Mouse (Mus musculus) ovary, postnatal 14 days (tissue): ENCODE results near the gene Htt.
A peak's percentile ranks its signal among the peaks of the same experiment; 100 is the strongest.

Source experiments
- DNase-seq: peaks from one replicate; pipeline ENCODE4 v3.0.0; 2022; ENCODE audit warnings: low spot score

The Htt gene

DNA sequence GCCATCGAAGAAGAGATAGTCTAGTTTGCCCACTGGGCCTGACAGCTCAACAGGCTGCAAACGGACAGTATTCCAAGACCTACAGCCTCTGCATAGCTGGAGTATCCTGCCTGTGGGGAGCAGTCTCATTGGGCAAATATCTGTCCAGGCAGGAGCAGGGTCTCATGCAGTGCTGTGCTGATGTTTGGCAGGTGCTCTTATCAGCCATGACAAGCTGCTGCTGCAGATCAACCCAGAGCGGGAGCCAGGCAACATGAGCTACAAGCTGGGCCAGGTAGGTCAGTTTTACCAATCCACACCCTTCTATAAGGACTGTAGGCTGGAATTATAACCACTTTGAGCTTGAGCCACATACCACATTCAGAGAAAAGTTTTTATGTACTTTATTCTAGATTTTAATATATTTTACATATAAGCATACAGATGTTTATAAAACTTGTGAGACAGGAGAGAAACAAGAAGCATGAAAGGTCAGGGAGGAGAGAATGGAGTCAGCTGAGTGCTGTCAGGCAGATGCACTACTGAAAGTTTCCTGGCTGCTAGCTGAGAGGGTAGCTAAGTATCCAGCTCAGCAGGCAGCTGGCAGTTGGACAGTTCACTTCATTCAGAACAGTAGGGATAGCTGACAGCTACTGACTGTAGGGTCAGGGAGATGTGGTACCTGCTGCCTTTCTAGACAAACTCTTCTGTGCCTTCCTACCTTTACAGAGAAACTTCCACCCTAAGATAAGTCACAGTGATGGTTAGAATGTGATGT lies 135.3 kb downstream of the Htt start:
- no peak for DNase-seq

DNA sequence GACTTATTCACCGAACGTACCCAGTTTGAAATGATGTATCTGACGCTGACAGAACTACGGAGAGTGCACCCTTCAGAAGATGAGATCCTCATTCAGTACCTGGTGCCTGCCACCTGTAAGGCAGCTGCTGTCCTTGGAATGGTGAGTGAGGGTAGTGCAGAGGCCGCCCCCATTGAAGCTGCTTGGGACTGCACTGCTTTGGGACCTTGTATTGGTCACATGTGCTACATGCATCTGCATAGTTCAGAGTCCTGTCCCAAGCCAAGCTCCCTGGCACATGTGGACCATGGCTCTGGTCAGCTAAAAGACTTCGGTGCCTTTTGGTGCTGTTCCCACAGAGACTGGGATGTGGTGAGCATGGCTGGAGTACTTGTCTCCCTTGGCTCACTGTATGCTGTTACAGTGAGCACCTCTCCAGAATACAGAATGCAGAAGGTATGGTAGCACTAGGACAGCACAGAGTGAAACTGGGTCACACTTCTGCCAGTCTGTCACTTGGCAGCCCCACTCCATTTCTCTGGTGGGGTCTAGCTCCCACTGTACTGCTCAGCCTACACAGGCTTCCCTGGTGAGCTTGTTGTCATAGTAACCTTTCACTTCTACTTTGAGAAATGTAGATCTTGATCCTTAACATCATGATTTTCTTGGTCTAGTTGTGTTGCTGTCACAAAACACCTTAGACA lies 138.4 kb downstream of the Htt start:
- DNase-seq = no peak

DNA sequence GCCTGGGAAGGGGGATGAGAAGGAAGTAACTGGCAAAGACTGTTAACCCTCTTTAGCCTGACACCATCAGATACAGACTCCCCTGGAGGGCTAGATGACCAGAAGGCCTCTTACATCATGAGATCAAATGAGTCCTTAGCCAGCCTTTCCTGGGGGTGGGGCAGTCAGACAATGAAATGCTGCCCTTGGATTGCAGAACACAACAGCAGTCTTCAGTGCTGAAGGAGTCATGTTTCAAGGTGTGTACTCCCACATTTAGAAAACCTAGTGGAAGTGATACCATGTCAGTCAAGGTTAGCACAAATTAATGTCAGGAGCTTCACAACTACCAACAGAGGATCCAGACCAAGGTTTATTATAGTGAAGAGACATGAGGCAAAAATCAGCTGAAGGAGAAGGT lies 140.8 kb downstream of the Htt start:
- no peak for DNase-seq

DNA sequence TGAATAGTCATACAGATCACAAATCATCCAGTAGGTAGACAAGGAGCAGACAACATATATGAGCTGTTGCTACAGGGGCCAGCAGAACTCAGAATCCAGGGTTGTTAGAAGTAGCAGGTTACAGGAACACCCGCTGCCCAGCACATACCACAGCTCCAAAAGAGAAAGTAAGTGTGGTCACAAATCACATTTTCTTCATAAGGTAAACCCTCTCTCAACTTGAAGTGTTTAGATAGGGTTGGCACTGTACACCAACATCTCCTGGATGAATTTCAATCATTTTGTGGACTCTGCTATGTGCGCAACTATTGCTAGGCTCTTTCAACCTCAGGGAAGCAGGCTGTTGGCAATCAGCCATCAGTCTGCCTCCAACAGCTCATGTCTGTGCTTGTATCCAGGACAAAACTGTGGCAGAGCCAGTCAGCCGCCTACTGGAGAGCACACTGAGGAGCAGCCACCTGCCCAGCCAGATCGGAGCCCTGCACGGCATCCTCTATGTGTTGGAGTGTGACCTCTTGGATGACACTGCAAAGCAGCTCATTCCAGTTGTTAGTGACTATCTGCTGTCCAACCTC lies 141.4 kb downstream of the Htt start:
- peak; percentile 38 for DNase-seq

DNA sequence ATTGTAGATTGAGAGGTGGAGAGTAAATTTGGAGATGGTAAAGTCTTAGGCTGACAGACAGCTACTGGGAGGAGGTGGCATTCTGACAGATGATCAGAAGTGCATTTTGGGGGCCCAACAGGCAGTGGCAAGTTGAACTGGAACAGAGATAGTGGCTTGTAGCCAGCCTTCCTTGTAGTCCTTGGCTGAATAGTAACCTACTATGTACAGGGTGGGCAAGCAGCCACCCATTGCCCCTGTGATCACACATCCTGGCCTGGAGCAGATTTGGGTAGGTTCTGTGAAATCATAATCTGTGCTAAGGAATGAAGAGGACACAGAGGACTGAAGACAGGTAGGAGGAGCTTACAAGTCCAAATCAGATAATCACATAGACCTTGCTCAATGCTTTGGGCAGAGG lies 142.9 kb downstream of the Htt start:
- no peak for DNase-seq

DNA sequence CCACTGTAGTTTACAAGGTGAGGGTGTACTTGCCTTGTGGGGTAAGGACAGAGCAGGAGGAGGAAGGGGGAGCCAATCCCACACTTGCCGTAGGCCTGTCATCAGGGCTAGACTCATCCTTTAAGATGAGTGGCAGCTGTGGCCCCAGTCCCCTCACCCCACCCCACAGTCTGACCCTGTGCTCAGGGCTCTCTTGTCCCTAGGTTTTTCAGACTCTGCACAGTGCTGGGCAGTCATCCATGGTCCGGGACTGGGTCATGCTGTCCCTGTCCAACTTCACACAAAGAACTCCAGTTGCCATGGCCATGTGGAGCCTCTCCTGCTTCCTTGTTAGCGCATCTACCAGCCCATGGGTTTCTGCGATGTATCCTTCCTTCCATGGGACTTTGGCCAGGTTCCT lies 145.7 kb downstream of the Htt start:
- no peak for DNase-seq

DNA sequence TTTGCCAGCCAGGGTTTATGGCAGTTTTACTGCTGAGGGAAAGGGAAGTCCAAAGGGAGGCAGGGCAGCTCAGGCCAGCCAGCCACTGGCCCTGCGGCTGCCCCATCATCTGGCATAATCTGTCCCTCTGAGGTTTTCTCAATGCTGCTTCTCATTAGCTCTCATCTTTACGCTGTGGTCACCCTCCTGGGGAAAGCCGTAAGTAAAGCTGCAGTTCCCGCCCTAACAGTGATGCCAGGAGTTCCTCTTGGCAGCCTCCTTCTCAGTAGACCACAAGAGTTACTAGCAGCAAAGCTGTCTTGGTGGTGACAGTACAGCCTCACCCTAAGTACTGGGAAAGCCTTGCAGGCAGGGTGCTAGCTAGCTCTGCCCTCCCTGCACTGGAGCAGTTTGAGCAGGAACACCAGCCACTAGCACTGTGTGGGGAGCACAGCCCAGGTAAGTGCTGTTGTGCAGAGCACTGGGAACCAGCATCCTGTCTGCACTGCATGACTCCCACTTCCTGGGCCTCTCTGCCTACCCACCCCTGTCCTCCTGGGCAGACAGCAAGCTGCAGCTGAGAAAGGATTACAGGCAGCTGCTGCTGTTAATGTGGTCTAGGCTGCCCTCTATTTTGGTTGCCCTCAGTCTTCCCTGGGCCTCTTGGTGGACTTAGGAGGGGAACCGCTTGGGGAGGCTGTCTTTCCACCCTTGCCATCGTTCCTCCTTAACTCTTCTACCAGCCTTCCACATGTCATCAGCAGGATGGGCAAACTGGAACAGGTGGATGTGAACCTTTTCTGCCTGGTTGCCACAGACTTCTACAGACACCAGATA lies 146.6 kb downstream of the Htt start, which contains the start of gene Msantd1:
TSS of gene Msantd1 (plus strand) at position 103 of the 816 bp plus-strand sequence.
- DNase-seq = no peak

DNA sequence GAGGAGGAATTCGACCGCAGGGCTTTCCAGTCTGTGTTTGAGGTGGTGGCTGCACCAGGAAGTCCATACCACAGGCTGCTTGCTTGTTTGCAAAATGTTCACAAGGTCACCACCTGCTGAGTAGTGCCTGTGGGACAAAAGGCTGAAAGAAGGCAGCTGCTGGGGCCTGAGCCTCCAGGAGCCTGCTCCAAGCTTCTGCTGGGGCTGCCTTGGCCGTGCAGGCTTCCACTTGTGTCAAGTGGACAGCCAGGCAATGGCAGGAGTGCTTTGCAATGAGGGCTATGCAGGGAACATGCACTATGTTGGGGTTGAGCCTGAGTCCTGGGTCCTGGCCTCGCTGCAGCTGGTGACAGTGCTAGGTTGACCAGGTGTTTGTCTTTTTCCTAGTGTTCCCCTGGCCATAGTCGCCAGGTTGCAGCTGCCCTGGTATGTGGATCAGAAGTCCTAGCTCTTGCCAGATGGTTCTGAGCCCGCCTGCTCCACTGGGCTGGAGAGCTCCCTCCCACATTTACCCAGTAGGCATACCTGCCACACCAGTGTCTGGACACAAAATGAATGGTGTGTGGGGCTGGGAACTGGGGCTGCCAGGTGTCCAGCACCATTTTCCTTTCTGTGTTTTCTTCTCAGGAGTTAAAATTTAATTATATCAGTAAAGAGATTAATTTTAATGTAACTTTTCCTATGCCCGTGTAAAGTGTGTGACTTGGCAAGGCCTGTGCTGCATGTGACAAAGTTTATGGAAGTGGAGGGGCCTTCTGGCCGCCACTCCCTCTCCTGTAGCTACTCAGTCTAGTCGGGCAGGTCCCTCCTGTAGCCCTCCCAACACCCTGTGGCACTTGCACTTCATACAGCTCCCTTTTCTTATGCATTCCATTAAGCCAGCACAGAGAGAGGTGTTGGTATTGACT lies 147.4 kb downstream of the Htt start:
- DNase-seq = no peak

DNA sequence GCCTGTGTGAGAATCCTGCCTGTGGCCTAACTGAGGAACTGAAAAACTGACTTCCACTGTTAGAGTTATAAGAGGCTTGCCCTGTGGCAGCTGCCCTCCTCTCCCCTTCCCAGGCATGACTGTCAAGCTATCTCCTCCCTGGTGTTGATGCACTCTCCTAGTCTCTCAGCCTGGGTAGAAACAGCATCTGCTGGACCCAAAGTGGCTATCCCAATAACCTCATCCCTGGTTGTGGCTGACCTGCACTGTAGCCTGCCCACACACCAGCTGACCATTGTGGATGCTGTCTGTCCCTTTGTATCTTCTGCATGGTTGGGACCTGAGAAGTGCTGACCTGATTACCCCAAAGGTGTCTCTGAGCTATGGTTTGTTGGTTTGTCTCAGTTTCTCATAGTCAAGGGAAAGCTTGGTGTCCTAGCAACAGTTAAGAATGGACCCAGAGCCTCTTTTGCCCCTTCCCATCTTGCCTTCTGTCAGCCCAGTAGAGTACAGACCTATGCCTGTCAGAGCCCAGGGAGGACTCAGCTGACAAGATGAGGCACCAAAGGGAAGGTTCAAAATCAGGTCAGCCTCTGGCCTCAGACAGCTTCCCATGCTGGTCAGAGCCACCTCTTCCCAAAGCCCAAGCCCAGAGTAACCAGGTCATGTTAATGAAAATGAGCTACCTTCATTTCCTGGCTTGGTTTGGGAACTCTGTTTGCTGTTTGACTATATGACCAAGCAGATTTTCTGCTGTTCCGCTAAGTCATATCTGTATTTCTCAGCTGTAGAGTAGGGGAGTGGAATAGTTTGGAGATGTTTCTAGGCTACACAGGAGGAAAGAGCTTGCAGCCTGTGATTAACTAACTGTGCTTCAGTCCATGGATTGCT lies 148.3 kb downstream of the Htt start:
- no peak for DNase-seq

DNA sequence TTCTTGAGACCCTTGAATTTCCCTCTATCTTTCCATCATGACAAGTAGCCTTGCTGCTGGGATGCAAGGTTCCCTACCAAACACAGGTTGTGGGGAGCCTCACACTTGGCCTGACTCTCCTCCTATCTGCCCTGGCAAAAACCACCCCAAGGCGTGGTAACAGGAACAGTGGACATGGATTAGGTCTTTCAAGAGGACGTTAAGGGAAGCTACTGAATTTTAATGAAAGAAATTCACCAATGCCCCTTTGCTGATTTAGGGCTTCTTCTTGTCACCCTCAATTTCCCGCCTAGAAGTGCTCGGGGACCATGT lies 148.9 kb downstream of the Htt start:
- no peak for DNase-seq

DNA sequence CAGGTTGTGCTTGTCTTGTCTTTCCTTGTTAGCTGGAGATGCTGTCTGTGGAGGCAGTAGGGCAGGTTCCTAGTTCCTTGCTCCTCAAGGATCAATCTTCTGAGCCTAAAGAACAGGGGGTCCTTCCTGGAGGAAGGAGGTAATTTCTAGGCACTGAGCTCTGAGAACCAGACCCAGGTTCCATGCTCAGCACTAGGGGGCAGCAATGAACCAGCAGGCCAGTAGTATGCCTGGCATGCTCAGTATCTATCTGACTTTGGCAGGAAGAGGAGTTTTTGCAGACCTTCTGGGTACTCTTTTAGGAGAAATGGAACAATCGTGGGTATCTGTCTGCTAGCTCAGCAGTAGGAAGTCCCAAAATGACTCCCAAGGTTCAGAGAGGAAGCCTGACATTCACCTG lies 154.3 kb downstream of the Htt start:
- DNase-seq = peak; percentile 68

DNA sequence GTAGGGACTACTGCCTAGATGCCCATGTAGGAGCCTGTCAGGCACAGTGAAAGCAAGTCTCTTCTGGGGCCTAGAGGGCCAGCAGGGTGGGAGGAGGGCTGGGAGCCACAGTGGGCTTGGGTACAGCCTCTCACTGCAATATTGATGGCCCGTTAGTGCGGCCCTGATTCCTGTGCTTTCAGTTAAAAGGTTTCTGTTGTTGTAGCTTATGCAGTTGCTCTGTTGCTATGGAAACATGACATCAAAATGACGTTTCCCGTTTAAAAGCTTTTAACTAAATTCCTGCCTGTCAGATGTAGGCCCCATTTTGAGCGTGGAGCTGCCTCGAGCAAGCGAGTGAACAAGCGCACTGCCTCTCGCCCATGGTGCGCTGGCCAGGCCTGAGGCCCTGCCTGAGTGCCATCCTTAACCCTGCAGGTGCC lies 155.7 kb downstream of the Htt start:
- DNase-seq = no peak

DNA sequence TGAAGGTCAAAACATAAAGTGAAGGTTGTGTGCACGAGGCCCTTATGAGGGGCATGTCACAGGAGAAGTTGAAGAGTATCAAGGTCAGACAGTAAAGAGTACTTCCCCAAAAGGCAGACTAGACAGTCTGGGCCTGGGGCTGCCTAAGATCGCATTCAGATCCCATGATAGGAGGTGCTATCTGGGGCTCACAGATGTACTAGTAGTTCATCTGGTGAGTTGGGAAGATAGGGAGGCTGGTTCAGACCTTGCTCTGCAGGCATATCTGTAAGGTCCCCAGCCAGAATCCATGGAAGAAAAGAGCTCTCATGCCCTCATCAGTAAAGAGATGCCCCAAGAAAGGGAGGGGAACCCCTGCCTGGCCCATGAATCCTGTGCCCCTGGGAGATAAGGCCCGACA lies 157.2 kb downstream of the Htt start:
- no peak for DNase-seq

DNA sequence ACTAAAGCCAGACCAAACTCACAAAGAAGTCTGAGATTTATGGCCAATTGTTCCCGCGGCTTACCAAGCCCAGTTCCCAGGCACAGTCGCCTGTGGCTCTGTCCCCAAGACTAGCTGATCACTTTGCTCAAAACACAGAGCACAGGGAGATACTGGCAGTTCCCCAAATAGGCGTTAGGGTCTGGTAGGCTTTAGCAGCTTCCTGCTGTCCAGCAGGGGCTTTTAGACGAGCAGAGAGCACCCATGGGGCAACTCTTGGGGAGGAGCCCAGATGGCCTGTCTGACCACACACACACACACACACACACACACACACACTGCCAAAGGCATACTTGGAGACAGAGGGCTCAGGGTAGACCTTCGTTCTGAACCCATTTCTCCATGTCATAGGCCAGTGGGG lies 161.0 kb downstream of the Htt start:
- DNase-seq = no peak

DNA sequence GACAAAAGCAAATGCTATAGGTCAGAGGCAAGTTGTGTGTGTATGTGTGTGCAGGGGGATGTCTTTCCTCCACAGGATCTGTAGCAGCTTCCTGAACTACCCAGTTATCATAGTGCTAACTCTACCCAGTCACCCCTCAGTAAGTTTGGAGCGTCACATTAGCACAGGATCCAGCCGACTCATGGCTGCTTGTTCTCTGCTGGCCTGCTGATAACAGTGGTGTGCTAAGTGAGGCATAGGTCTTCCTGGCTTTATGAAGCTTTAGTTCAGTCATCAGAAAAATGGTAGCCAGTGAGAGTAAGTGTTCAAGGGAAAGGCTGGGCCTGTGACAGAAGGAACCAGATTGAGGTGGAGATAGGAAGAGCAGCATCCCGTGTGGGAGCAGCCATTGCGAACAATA lies 162.4 kb downstream of the Htt start:
- DNase-seq = no peak

DNA sequence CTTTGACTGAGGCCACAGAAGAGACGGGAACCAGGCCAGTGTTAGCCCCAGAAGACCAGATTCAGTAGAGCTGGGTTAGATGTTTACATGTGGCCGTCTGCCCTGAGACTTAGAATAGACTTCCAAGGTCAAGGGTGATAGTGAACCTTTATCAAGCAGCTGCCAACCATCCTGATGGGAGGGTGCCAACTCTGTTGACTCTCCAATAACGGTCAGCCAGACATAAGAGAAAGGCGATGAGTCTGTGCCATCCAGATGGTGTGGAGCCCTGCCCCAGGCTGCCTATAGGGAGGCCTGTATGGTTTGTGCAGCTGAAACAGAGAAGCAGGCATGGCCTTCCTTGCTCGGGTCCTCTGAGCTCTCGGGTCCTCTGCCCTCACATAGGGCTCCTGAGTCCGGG lies 163.0 kb downstream of the Htt start:
- DNase-seq = no peak

DNA sequence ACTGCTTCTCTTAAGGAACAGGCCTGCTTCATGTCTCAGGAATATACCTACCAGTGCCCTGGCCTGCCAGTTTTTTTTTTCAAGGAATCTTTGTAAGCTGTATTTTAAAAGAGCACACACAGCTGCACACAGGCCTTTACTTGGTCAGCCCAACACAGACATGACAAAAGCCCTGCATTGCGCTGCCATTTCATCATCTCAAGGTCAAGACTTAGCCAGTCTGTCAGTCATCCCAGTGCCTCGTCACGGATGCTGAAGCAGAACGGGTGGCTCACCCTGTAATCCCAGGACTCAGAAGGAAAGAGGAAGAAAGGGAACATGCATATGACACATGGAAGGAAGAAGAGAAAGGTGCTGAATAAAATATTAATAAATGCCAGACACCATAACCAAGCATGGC lies 166.1 kb downstream of the Htt start:
- DNase-seq = no peak

DNA sequence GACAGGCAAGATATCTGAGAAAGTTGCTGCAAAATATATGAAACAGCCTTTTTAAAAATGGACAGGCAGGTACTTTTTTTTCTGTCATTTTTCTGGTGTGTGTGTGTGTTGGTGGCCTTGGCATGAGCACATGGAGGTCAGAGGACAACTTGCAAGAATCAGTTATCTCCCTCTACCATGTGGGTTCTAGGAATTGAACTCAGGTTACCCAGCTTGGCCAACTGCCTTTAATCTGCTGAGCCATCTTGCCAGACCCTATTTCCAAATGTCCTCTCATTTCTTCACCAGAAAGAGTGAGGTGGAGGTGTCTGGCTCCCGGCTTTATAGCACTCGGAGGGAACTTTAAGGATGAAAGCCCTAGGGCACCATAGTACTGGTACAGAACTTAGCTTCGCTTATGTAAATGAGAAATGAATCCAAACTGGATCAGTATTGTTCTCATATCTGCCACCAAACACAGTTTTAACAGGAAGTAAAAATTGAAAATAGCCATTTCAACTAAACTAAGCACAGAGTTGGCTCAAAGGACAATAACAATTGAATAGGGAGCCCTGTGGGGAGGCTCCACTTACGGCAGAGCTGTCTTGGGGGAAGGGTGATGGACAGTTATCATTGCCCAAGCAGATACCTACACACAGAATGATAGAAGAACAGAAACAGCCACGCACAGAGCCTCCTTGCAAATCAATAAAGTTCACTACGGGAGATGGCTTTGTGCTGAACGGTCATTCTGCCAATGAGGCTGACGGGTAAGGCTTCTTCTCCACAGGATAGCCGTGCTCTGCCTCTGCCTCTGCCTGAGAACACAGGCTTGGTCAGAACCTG lies 168.8 kb downstream of the Htt start:
- no peak for DNase-seq

DNA sequence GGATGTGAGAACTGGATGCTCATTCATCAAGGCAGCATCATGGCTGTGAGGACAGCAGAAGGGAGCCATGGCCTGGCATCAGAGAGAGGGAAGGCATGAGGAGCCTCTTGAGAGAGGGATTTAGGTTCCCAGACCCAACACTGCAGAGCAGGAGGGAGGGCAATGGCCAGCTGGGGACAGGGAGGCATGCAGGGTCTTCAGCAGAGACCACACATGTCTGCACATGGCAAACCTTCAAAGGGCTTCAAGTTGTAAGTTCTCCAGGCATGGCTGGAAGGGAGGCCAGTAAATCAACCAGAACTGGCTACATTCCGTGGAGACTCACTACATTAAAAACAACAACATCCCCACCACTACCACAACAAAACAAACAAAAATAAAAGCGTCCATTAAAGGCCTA lies 169.6 kb downstream of the Htt start:
- DNase-seq = no peak
